Mouse (Mus musculus) left cerebral cortex, postnatal 10 days (tissue): Measurements from ENCODE around the gene Gm43552. TPM values are rescaled to one million over a fixed set of nuclear protein-coding genes. Genes with fewer than 3 reads are reported as not detected.
A peak's percentile ranks its signal among the peaks of the same experiment; 100 is the strongest.

Experiments used
- DNase-seq, 2 experiments: peaks; one replicate each; pipeline ENCODE4 v3.0.0; 2021 to 2022; ENCODE audit warnings: low spot score in 2 of 2, mixed read lengths in 1 of 2; ENCODE audit errors: extremely low spot score in 1 of 2
- intact Hi-C: fragments of 180-260 bp; cut with DNase I; formaldehyde crosslinking; loops from one replicate; pipeline ENCODE4 v1.15.1; 2025
- total RNA-seq, 2 experiments: library from RNA; stranded (reverse); gene quantifications; 2 replicates each; pipeline ENCODE4 v1.2.3; 2021

Gm43552 gene
- total RNA-seq, 2 experiments from 2014 or later: not detected

GRCm38 (mm10) chr5:65457086-65457827, 35.4 kb downstream of the Gm43552 start:
- DNase-seq: no peak

GRCm38 (mm10) chr5:65454771-65455170, 37.9 kb downstream of the Gm43552 start:
- DNase-seq: no peak
- intact Hi-C loops: no loop called here

More at GRCm38 (mm10) chr5:65457086-65457827, 35.4 kb downstream of the Gm43552 start:
- intact Hi-C loops: no loop called here

GRCm38 (mm10) chr5:65448941-65449340, 43.7 kb downstream of the Gm43552 start:
- no peak for DNase-seq
- intact Hi-C loops: no loop called here

- DNase-seq: no peak
- intact Hi-C loops: no loop called here
Observed at GRCm38 (mm10) chr5:65447826-65448225, 44.8 kb downstream of the Gm43552 start.

GRCm38 (mm10) chr5:65446756-65447155, 45.9 kb downstream of the Gm43552 start:
- no peak for DNase-seq
- intact Hi-C loops: no loop called here

- intact Hi-C loops: no loop called here
- DNase-seq: no peak
Observed at GRCm38 (mm10) chr5:65444981-65445380, 47.7 kb downstream of the Gm43552 start.

GRCm38 (mm10) chr5:65438041-65438440, 54.6 kb downstream of the Gm43552 start:
- intact Hi-C loops: loop anchor here (5.0 kb wide), 1 partner anchor 54 kb away; the partner anchor contains the start of gene Gm43552
- no peak for DNase-seq

GRCm38 (mm10) chr5:65435806-65436561, 56.6 kb downstream of the Gm43552 start, which contains the start of gene Ugdh:
Gene Ugdh (minus strand): TSS chr5:65435949.
- DNase-seq: peak; percentile 95 to 99
- intact Hi-C loops: loop anchor here (5.0 kb wide), 1 partner anchor 56 kb away; the partner anchor contains the start of gene Gm43552

- DNase-seq: no peak
- intact Hi-C loops: loop anchor here (5.0 kb wide), 1 partner anchor 57 kb away; the partner anchor contains the start of gene Gm43552
Observed at GRCm38 (mm10) chr5:65435363-65435805, 57.2 kb downstream of the Gm43552 start.

GRCm38 (mm10) chr5:65434471-65435362, 57.9 kb downstream of the Gm43552 start:
- DNase-seq: peak in 1 of 2 experiments; percentile 27
- intact Hi-C loops: loop anchor here (5.0 kb wide), 1 partner anchor 58 kb away; the partner anchor contains the start of gene Gm43552

GRCm38 (mm10) chr5:65429441-65429840, 63.2 kb downstream of the Gm43552 start:
- DNase-seq: no peak
- intact Hi-C loops: no loop called here

- DNase-seq: no peak
- intact Hi-C loops: no loop called here
Observed at GRCm38 (mm10) chr5:65428321-65428720, 64.3 kb downstream of the Gm43552 start.

GRCm38 (mm10) chr5:65425251-65425650, 67.4 kb downstream of the Gm43552 start:
- intact Hi-C loops: no loop called here

GRCm38 (mm10) chr5:65424215-65424614, 68.4 kb downstream of the Gm43552 start:
- intact Hi-C loops: no loop called here
- DNase-seq: no peak

More at GRCm38 (mm10) chr5:65425251-65425650, 67.4 kb downstream of the Gm43552 start:
- no peak for DNase-seq

- intact Hi-C loops: no loop called here
- DNase-seq: no peak
Observed at GRCm38 (mm10) chr5:65422803-65423202, 69.8 kb downstream of the Gm43552 start.

- no peak for DNase-seq
- intact Hi-C loops: no loop called here
Observed at GRCm38 (mm10) chr5:65420822-65421221, 71.8 kb downstream of the Gm43552 start.

- no peak for DNase-seq
- intact Hi-C loops: no loop called here
Observed at GRCm38 (mm10) chr5:65419136-65419535, 73.5 kb downstream of the Gm43552 start.

- intact Hi-C loops: no loop called here
Observed at GRCm38 (mm10) chr5:65415653-65416458, 76.8 kb downstream of the Gm43552 start.

More at GRCm38 (mm10) chr5:65415653-65416458, 76.8 kb downstream of the Gm43552 start:
- DNase-seq: no peak
